Mouse (Mus musculus): ENCODE measurements around the gene Nme7.

DNA sequence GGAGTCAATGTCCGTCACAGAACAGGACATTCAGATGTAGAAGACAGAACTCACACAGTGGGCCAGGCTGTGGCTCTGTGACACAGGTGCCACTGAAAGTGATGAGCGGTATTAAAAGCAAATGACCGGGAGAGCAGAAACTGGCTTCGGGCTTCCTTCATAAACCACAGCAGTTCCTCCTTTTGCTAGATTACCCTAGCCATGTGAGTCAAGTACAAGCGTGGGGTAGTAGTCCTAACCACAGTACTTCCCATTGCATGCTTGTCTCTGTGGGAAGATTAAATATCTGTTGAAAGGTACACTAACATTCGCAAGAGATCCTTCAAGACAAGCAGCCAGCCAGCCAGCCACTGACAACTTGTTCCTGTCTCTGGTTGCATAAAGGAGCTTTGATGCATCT is 136.3 kb downstream of the Nme7 start:
- no peak for TF ChIP-seq POLR2A (IDR thresholded peaks at IDR 0.05; ENCODE audit: insufficient read depth, low read depth, low read length)
- no peak for TF ChIP-seq CTCF (IDR thresholded peaks at IDR 0.05; ENCODE audit: insufficient read depth, low read depth, low read length)
